Mouse (Mus musculus) B cell, adult (primary cell): ENCODE data around the gene Macrod2. TPM values are rescaled to one million over a fixed set of nuclear protein-coding genes. Genes with fewer than 3 reads are reported as not detected.

Source experiments
- total RNA-seq: library from RNA; stranded (reverse); gene quantifications from 4 replicates; pipeline ENCODE4 v1.2.4, GENCODE M21; 2023; ENCODE audit not compliant: inconsistent age

Macrod2 gene
- total RNA-seq = not detected in 4 replicates

GRCm38 (mm10) chr2:140395179-140395578 is at the start of gene Macrod2:
Gene Macrod2, plus strand, starts transcription at chr2:140395309.

GRCm38 (mm10) chr2:140389525-140389924 is 5.6 kb upstream of the Macrod2 start, which contains the start of gene Sel1l2:
Gene Sel1l2, minus strand, starts transcription at chr2:140389706.

GRCm38 (mm10) chr2:140670963-140671702 is 276.0 kb downstream of the Macrod2 start, which contains the start of gene Flrt3:
Gene Flrt3, minus strand, starts transcription at chr2:140671469.

Other genes starting within 250 kb of the Macrod2 start
- not detected in 4 replicates for gene Gm17374, start 243.3 kb upstream of the Macrod2 start, total RNA-seq
- 29.5 to 36.8 TPM (median 34.4 TPM) in 4 replicates for gene Esf1, start 224.7 kb upstream of the Macrod2 start, total RNA-seq
- 9.7 to 19.2 TPM (median 13.9 TPM) in 4 replicates for gene Ndufaf5, start 224.7 kb upstream of the Macrod2 start, total RNA-seq
- gene Sel1l2, start 5.6 kb upstream of the Macrod2 start, total RNA-seq = not detected in 4 replicates